In genomic region chr7:19054777-19055076, GRCm38 (mm10) we compare ENCODE assay signal across 12 mouse cellular contexts. TPM values are rescaled to one million over a fixed set of nuclear protein-coding genes. Genes with fewer than 3 reads are reported as not detected.
DNase-seq lines count a peak whose midpoint lies in the region; ATAC-seq lines count a peak whose summit lies in the region.
"Had no signal": no experiment of that assay in that cellular context is flagged by ENCODE, and none has a peak within 500 bp of the region (broad histone marks: within the 10 kb centered on the region; RNA-seq: fewer than 3 reads in every experiment).

No protein-coding gene starts in this region.

- no peaks in the 10 kb centered on the region for H3K27me3 ChIP-seq in heart, embryonic 14.5 days (ENCODE audit: control insufficient read depth, insufficient read depth, low read length)
- H3K27me3 ChIP-seq in embryonic facial prominence, embryonic 12.5 days, result no peaks in the 10 kb centered on the region
- H3K27me3 ChIP-seq in hindbrain, embryonic 13.5 days, result no peaks in the 10 kb centered on the region
- H3K27me3 ChIP-seq in midbrain, embryonic 14.5 days (ENCODE audit: control insufficient read depth, insufficient read depth, low read length), result no peaks in the 10 kb centered on the region
- H3K27me3 ChIP-seq: lung, embryonic 15.5 days had no signal

- H3K36me3 ChIP-seq in heart, embryonic 14.5 days (ENCODE audit: control insufficient read depth, insufficient read depth, low read length), result peaks cover 37% of the 10 kb centered on the region
- peaks cover 40% of the 10 kb centered on the region for H3K36me3 ChIP-seq in embryonic facial prominence, embryonic 12.5 days
- peaks cover 40% of the 10 kb centered on the region for H3K36me3 ChIP-seq in hindbrain, embryonic 13.5 days
- H3K36me3 ChIP-seq in midbrain, embryonic 14.5 days (ENCODE audit: control insufficient read depth, insufficient read depth, low read length), result peaks cover 31% of the 10 kb centered on the region

- no peak for DNase-seq in heart, postnatal 10 days
- DNase-seq in midbrain, embryonic 14.5 days, result no peak
- no peak for DNase-seq in left cerebral cortex, adult 8-10 months (ENCODE audit: low spot score in 2 of 2)
- DNase-seq in cerebellum, adult 9-10 months, result no peak
- no peak for DNase-seq in spleen, postnatal 14 days (ENCODE audit: low spot score in 2 of 2)

- H3K9ac ChIP-seq in heart, embryonic 14.5 days (ENCODE audit: low read length), result no peak overlapping the region
- no peak overlapping the region for H3K9ac ChIP-seq in embryonic facial prominence, embryonic 12.5 days
- peak overlapping the region; percentile 66 for H3K9ac ChIP-seq in hindbrain, embryonic 13.5 days
- peak overlapping the region; percentile 26 for H3K9ac ChIP-seq in midbrain, embryonic 14.5 days (replicated peaks; ENCODE audit: low read length)
- H3K9ac ChIP-seq: lung, embryonic 15.5 days had no signal

- no peak overlapping the region for H3K27ac ChIP-seq in heart, embryonic 14.5 days (replicated peaks in 1 of 2; ENCODE audit: control insufficient read depth in 1 of 2, insufficient read depth in 1 of 2, low read depth in 2 of 2, low read length in 2 of 2)
- H3K27ac ChIP-seq in embryonic facial prominence, embryonic 12.5 days, result no peak overlapping the region
- H3K27ac ChIP-seq in hindbrain, embryonic 13.5 days, result no peak overlapping the region
- H3K27ac ChIP-seq in midbrain, embryonic 14.5 days (replicated peaks; ENCODE audit: low read depth, low read length), result no peak overlapping the region
- H3K27ac ChIP-seq: lung, embryonic 15.5 days had no signal

- no peak for ATAC-seq in heart, embryonic 14.5 days (ENCODE audit: insufficient number of reproducible peaks, insufficient read depth, low FRiP score, low read depth)
- ATAC-seq in embryonic facial prominence, embryonic 12.5 days (ENCODE audit: insufficient number of reproducible peaks, insufficient read depth, low FRiP score, low TSS enrichment), result peak; percentile 25; the same call in 1 of the 2 replicates
- peak; percentile 43; the same call in 1 of the 2 replicates for ATAC-seq in hindbrain, embryonic 13.5 days (ENCODE audit: low FRiP score)
- ATAC-seq in midbrain, embryonic 14.5 days (ENCODE audit: low FRiP score, low TSS enrichment), result peak; percentile 22

- peak overlapping the region; percentile 48 for H3K4me2 ChIP-seq in heart, embryonic 14.5 days (ENCODE audit: low read length)
- peak overlapping the region; percentile 34 for H3K4me2 ChIP-seq in embryonic facial prominence, embryonic 12.5 days (replicated peaks)
- peak overlapping the region; percentile 51 for H3K4me2 ChIP-seq in hindbrain, embryonic 13.5 days
- peak overlapping the region; percentile 50 for H3K4me2 ChIP-seq in midbrain, embryonic 14.5 days (ENCODE audit: low read length)
- H3K4me2 ChIP-seq: lung, embryonic 15.5 days had no signal

- 70% methylated on average over 9 of the region's 9 CpGs for WGBS in heart, embryonic 14.5 days
- WGBS in embryonic facial prominence, embryonic 12.5 days, result 57% methylated on average over 9 of the region's 9 CpGs
- 60% methylated on average over 9 of the region's 9 CpGs for WGBS in hindbrain, embryonic 13.5 days
- WGBS in midbrain, embryonic 14.5 days, result 62% methylated on average over 9 of the region's 9 CpGs

- intact Hi-C loops in heart, postnatal 10 days (cut with DNase I), result no loop called here

- peaks cover 0 to 5% of the 10 kb centered on the region in 2 experiments; a peak in 1 of 4 replicates for H3K4me1 ChIP-seq in heart, embryonic 14.5 days (ENCODE audit: control insufficient read depth in 2 of 2, insufficient read depth in 2 of 2, low read length in 2 of 2)
- peaks cover 9% of the 10 kb centered on the region for H3K4me1 ChIP-seq in embryonic facial prominence, embryonic 12.5 days
- peaks cover 16% of the 10 kb centered on the region for H3K4me1 ChIP-seq in hindbrain, embryonic 13.5 days (replicated peaks)
- H3K4me1 ChIP-seq in midbrain, embryonic 14.5 days (ENCODE audit: control insufficient read depth, insufficient read depth, low read length), result 0 out of 2 replicates have a peak, but pooled peaks cover 2% of the 10 kb centered on the region
- H3K4me1 ChIP-seq: lung, embryonic 15.5 days had no signal

- no peak overlapping the region for H3K4me3 ChIP-seq in heart, embryonic 14.5 days (ENCODE audit: control insufficient read depth in 1 of 2, insufficient read depth in 1 of 2, low read depth in 1 of 2, low read length in 2 of 2)
- 0 out of 2 replicates have a peak overlapping the region, but pooled peaks have one; percentile 3 for H3K4me3 ChIP-seq in embryonic facial prominence, embryonic 12.5 days
- peak overlapping the region; percentile 29 for H3K4me3 ChIP-seq in hindbrain, embryonic 13.5 days
- H3K4me3 ChIP-seq in midbrain, embryonic 14.5 days (replicated peaks; ENCODE audit: low read depth, low read length), result 0 out of 2 replicates have a peak overlapping the region, but pooled peaks have one; percentile 15
- H3K4me3 ChIP-seq: lung, embryonic 15.5 days had no signal

- no peaks in the 10 kb centered on the region for H3K9me3 ChIP-seq in heart, embryonic 14.5 days (ENCODE audit: control insufficient read depth, low read length)
- H3K9me3 ChIP-seq in embryonic facial prominence, embryonic 12.5 days, result no peaks in the 10 kb centered on the region
- no peaks in the 10 kb centered on the region for H3K9me3 ChIP-seq in hindbrain, embryonic 13.5 days
- H3K9me3 ChIP-seq in midbrain, embryonic 14.5 days (ENCODE audit: control insufficient read depth, low read length), result no peaks in the 10 kb centered on the region
- H3K9me3 ChIP-seq: lung, embryonic 15.5 days had no signal

RNA-seq across cellular contexts. Expression of gene Rsph6a, which starts 0.2 kb away (rescaled TPM):
- not detected in 2 replicates for polyA plus RNA-seq in heart, embryonic 14.5 days (2014; fragmentation: Nextera tagmentation; extraction: Ambion mirVana)
- not detected for total RNA-seq in heart, postnatal 10 days (2021)
- not detected in 2 replicates for polyA plus RNA-seq in embryonic facial prominence, embryonic 12.5 days (2016; fragmentation: Nextera tagmentation; extraction: Ambion mirVana)
- not detected in 2 replicates for polyA plus RNA-seq in hindbrain, embryonic 13.5 days (2015; fragmentation: Nextera tagmentation; extraction: Ambion mirVana)
- polyA plus RNA-seq in midbrain, embryonic 14.5 days (2014; fragmentation: Nextera tagmentation; extraction: Ambion mirVana), result 0.12 and 0.21 TPM in 2 replicates
- total RNA-seq in left cerebral cortex, adult 8-10 months (2022), result under 1 TPM in 3 of 4 experiments, not detected in 1; 0.24 to 0.79 (median 0.32) TPM
- total RNA-seq: gastrocnemius, postnatal 10 days had no signal
- polyA plus RNA-seq: lung, embryonic 15.5 days had no signal

RNA-seq across cellular contexts. Expression of gene Dmwd, which starts 21.3 kb away (rescaled TPM):
- 19.6 and 20.4 TPM in 2 replicates for polyA plus RNA-seq in heart, embryonic 14.5 days (2014; fragmentation: Nextera tagmentation; extraction: Ambion mirVana)
- 10 to 100 TPM; 48.4 to 50.7 TPM for total RNA-seq in heart, postnatal 10 days (2021)
- 18.8 and 23.1 TPM in 2 replicates for polyA plus RNA-seq in embryonic facial prominence, embryonic 12.5 days (2016; fragmentation: Nextera tagmentation; extraction: Ambion mirVana)
- polyA plus RNA-seq in hindbrain, embryonic 13.5 days (2015; fragmentation: Nextera tagmentation; extraction: Ambion mirVana), result 25.4 and 25.6 TPM in 2 replicates
- 33.2 and 39.2 TPM in 2 replicates for polyA plus RNA-seq in midbrain, embryonic 14.5 days (2014; fragmentation: Nextera tagmentation; extraction: Ambion mirVana)
- total RNA-seq in left cerebral cortex, adult 8-10 months (2022), result 100 to 1,000 TPM; 139 to 148 (median 143) TPM

RNA-seq across cellular contexts. Expression of gene Dmpk, which starts 28.9 kb away (rescaled TPM):
- polyA plus RNA-seq in heart, embryonic 14.5 days (2014; fragmentation: Nextera tagmentation; extraction: Ambion mirVana), result 31.1 and 36.0 TPM in 2 replicates
- total RNA-seq in heart, postnatal 10 days (2021), result 100 to 1,000 TPM; 288 to 299 TPM
- 17.5 and 19.1 TPM in 2 replicates for polyA plus RNA-seq in embryonic facial prominence, embryonic 12.5 days (2016; fragmentation: Nextera tagmentation; extraction: Ambion mirVana)
- 9.4 and 11.6 TPM in 2 replicates for polyA plus RNA-seq in hindbrain, embryonic 13.5 days (2015; fragmentation: Nextera tagmentation; extraction: Ambion mirVana)
- 9.8 and 13.2 TPM in 2 replicates for polyA plus RNA-seq in midbrain, embryonic 14.5 days (2014; fragmentation: Nextera tagmentation; extraction: Ambion mirVana)
- total RNA-seq in left cerebral cortex, adult 8-10 months (2022), result 10 to 100 TPM; 25.0 to 39.7 (median 31.6) TPM

RNA-seq across cellular contexts. Expression of gene Sympk, which starts 30.6 kb away (rescaled TPM):
- 15.8 and 16.3 TPM in 2 replicates for polyA plus RNA-seq in heart, embryonic 14.5 days (2014; fragmentation: Nextera tagmentation; extraction: Ambion mirVana)
- 10 to 100 TPM; 58.3 to 60.9 TPM for total RNA-seq in heart, postnatal 10 days (2021)
- 51.8 and 56.5 TPM in 2 replicates for polyA plus RNA-seq in embryonic facial prominence, embryonic 12.5 days (2016; fragmentation: Nextera tagmentation; extraction: Ambion mirVana)
- polyA plus RNA-seq in hindbrain, embryonic 13.5 days (2015; fragmentation: Nextera tagmentation; extraction: Ambion mirVana), result 29.7 and 30.1 TPM in 2 replicates
- polyA plus RNA-seq in midbrain, embryonic 14.5 days (2014; fragmentation: Nextera tagmentation; extraction: Ambion mirVana), result 18.1 and 28.1 TPM in 2 replicates
- total RNA-seq in left cerebral cortex, adult 8-10 months (2022), result 100 to 1,000 TPM; 104 to 113 (median 111) TPM

RNA-seq across cellular contexts. Expression of gene Foxa3, which starts 31.4 kb away (rescaled TPM):
- polyA plus RNA-seq in heart, embryonic 14.5 days (2014; fragmentation: Nextera tagmentation; extraction: Ambion mirVana), result not detected in 2 replicates
- total RNA-seq in heart, postnatal 10 days (2021), result not detected
- 0.13 and 0.18 TPM in 2 replicates for polyA plus RNA-seq in embryonic facial prominence, embryonic 12.5 days (2016; fragmentation: Nextera tagmentation; extraction: Ambion mirVana)
- not detected in 2 replicates for polyA plus RNA-seq in hindbrain, embryonic 13.5 days (2015; fragmentation: Nextera tagmentation; extraction: Ambion mirVana)
- polyA plus RNA-seq in midbrain, embryonic 14.5 days (2014; fragmentation: Nextera tagmentation; extraction: Ambion mirVana), result not detected in 2 replicates
- total RNA-seq in left cerebral cortex, adult 8-10 months (2022), result not detected
- total RNA-seq: layer of hippocampus, adult 8-10 months; neutrophil, adult 5-6 weeks had no signal

Comparison
In these comparisons a context has a peak if more than half of its experiments do, and no peak if none do; other contexts are left out.
1. H3K4me3 ChIP-seq: peak in embryonic facial prominence, embryonic 12.5 days (single experiment), hindbrain, embryonic 13.5 days (single experiment) and midbrain, embryonic 14.5 days (single experiment); none in heart, embryonic 14.5 days (0 of 2).
2. H3K9ac ChIP-seq: peak in hindbrain, embryonic 13.5 days (single experiment) and midbrain, embryonic 14.5 days (single experiment); none in heart, embryonic 14.5 days (single experiment) and embryonic facial prominence, embryonic 12.5 days (single experiment).
3. Peak in every context shown above with its lines, with median percentiles within 50 percentile points of each other: H3K4me2 ChIP-seq.